ENCODE assay signal across 22 mouse cellular contexts in the genomic region with DNA sequence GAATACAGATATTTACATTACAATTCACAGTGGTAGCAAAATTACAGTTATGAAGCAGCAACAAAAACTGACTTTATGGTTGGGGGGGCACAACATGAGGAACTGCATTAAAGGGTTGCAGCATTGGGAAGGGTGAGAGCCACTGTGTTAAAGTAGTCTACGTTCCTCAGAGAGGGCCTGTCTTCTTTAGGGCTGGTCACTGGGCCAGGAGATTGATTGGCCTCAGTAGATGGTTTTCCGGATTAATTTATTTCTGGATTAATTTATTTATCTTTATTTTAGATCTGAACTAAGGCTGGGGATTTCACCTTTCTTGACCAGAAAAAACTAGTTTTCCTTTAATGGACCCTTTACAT.
DNase-seq lines count a peak whose midpoint lies in the region; ATAC-seq lines count a peak whose summit lies in the region.
"Had no signal": no experiment of that assay in that cellular context is flagged by ENCODE, and none has a peak within 500 bp of the region (broad histone marks: within the 10 kb centered on the region; RNA-seq: fewer than 3 reads in every experiment).

No protein-coding gene starts in this region.

- peaks cover 32% of the 10 kb centered on the region for H3K4me1 ChIP-seq in forebrain, embryonic 10.5 days
- peaks cover 12% of the 10 kb centered on the region; the same call in 1 of the 2 replicates for H3K4me1 ChIP-seq in forebrain, embryonic 15.5 days
- H3K4me1 ChIP-seq in hindbrain, embryonic 14.5 days (replicated peaks; ENCODE audit: control insufficient read depth, insufficient read depth, low read length), result peaks cover 5% of the 10 kb centered on the region
- H3K4me1 ChIP-seq in hindbrain, embryonic 16.5 days (ENCODE audit: control insufficient read depth, insufficient read depth, low read depth, low read length), result peaks cover 5% of the 10 kb centered on the region
- H3K4me1 ChIP-seq in midbrain, embryonic 13.5 days (replicated peaks), result peaks cover 22% of the 10 kb centered on the region
- peaks cover 3% of the 10 kb centered on the region; the same call in 1 of the 2 replicates for H3K4me1 ChIP-seq in midbrain, embryonic 14.5 days (ENCODE audit: control insufficient read depth, insufficient read depth, low read length)
- peaks cover 24% of the 10 kb centered on the region for H3K4me1 ChIP-seq in neural tube, embryonic 15.5 days

- H3K27me3 ChIP-seq in forebrain, embryonic 10.5 days (ENCODE audit: poor library complexity, severe bottlenecking), result peaks cover 45% of the 10 kb centered on the region
- no peaks in the 10 kb centered on the region for H3K27me3 ChIP-seq in forebrain, embryonic 15.5 days
- H3K27me3 ChIP-seq in hindbrain, embryonic 14.5 days (ENCODE audit: control insufficient read depth, insufficient read depth, low read length), result no peaks in the 10 kb centered on the region
- H3K27me3 ChIP-seq in hindbrain, embryonic 16.5 days (replicated peaks; ENCODE audit: control insufficient read depth, insufficient read depth, low read length), result no peaks in the 10 kb centered on the region
- peaks cover 10% of the 10 kb centered on the region; the same call in 1 of the 2 replicates for H3K27me3 ChIP-seq in midbrain, embryonic 13.5 days
- H3K27me3 ChIP-seq in midbrain, embryonic 14.5 days (ENCODE audit: control insufficient read depth, insufficient read depth, low read length), result no peaks in the 10 kb centered on the region
- H3K27me3 ChIP-seq in neural tube, embryonic 15.5 days (replicated peaks), result no peaks in the 10 kb centered on the region
- H3K27me3 ChIP-seq: heart, embryonic 12.5 days had no signal

- H3K9me3 ChIP-seq in forebrain, embryonic 10.5 days, result no peaks in the 10 kb centered on the region
- H3K9me3 ChIP-seq in forebrain, embryonic 15.5 days, result no peaks in the 10 kb centered on the region
- H3K9me3 ChIP-seq in hindbrain, embryonic 14.5 days (ENCODE audit: control insufficient read depth, low read length), result no peaks in the 10 kb centered on the region
- no peaks in the 10 kb centered on the region for H3K9me3 ChIP-seq in hindbrain, embryonic 16.5 days (ENCODE audit: control insufficient read depth, low read length)
- no peaks in the 10 kb centered on the region for H3K9me3 ChIP-seq in midbrain, embryonic 13.5 days
- H3K9me3 ChIP-seq in midbrain, embryonic 14.5 days (ENCODE audit: control insufficient read depth, low read length), result no peaks in the 10 kb centered on the region
- no peaks in the 10 kb centered on the region for H3K9me3 ChIP-seq in neural tube, embryonic 15.5 days (replicated peaks)
- H3K9me3 ChIP-seq: G1E; heart, embryonic 12.5 days; midbrain, embryonic 10.5 days had no signal

- no peak overlapping the region for H3K27ac ChIP-seq in forebrain, embryonic 10.5 days
- H3K27ac ChIP-seq in forebrain, embryonic 15.5 days (replicated peaks), result no peak overlapping the region
- H3K27ac ChIP-seq in hindbrain, embryonic 14.5 days, result no peak overlapping the region
- H3K27ac ChIP-seq in hindbrain, embryonic 16.5 days (ENCODE audit: low read depth, low read length), result no peak overlapping the region
- no peak overlapping the region for H3K27ac ChIP-seq in midbrain, embryonic 13.5 days
- H3K27ac ChIP-seq in midbrain, embryonic 14.5 days (replicated peaks; ENCODE audit: low read depth, low read length), result no peak overlapping the region
- H3K27ac ChIP-seq in neural tube, embryonic 15.5 days (replicated peaks), result no peak overlapping the region
- H3K27ac ChIP-seq: liver, embryonic 14.5 days; midbrain, embryonic 10.5 days had no signal

- peak overlapping the region; percentile 24; the same call in 1 of the 2 replicates for H3K4me3 ChIP-seq in forebrain, embryonic 10.5 days
- no peak overlapping the region for H3K4me3 ChIP-seq in forebrain, embryonic 15.5 days
- no peak overlapping the region for H3K4me3 ChIP-seq in hindbrain, embryonic 14.5 days (replicated peaks; ENCODE audit: low read length)
- no peak overlapping the region for H3K4me3 ChIP-seq in hindbrain, embryonic 16.5 days (ENCODE audit: low read length)
- no peak overlapping the region for H3K4me3 ChIP-seq in midbrain, embryonic 13.5 days (replicated peaks)
- H3K4me3 ChIP-seq in midbrain, embryonic 14.5 days (replicated peaks; ENCODE audit: low read depth, low read length), result no peak overlapping the region
- H3K4me3 ChIP-seq in neural tube, embryonic 15.5 days (replicated peaks), result no peak overlapping the region
- H3K4me3 ChIP-seq: heart, adult 2 months; heart, embryonic 12.5 days had no signal

- H3K36me3 ChIP-seq in forebrain, embryonic 10.5 days (replicated peaks), result no peaks in the 10 kb centered on the region
- H3K36me3 ChIP-seq in forebrain, embryonic 15.5 days, result no peaks in the 10 kb centered on the region
- no peaks in the 10 kb centered on the region for H3K36me3 ChIP-seq in hindbrain, embryonic 14.5 days (replicated peaks; ENCODE audit: control insufficient read depth, insufficient read depth)
- H3K36me3 ChIP-seq in hindbrain, embryonic 16.5 days (ENCODE audit: control insufficient read depth, insufficient read depth, low read length), result no peaks in the 10 kb centered on the region
- H3K36me3 ChIP-seq in midbrain, embryonic 13.5 days, result no peaks in the 10 kb centered on the region
- no peaks in the 10 kb centered on the region for H3K36me3 ChIP-seq in midbrain, embryonic 14.5 days (ENCODE audit: control insufficient read depth, insufficient read depth, low read length)
- no peaks in the 10 kb centered on the region for H3K36me3 ChIP-seq in neural tube, embryonic 15.5 days
- H3K36me3 ChIP-seq: G1E; heart, embryonic 12.5 days; midbrain, embryonic 10.5 days had no signal

- ATAC-seq in forebrain, embryonic 15.5 days (replicated peaks), result no peak
- ATAC-seq in hindbrain, embryonic 14.5 days (ENCODE audit: low FRiP score), result no peak
- ATAC-seq in hindbrain, embryonic 16.5 days, result no peak
- 0 out of 2 replicates have a peak, but pooled peaks have one; percentile 40 for ATAC-seq in midbrain, embryonic 13.5 days
- ATAC-seq in midbrain, embryonic 14.5 days (ENCODE audit: low FRiP score, low TSS enrichment), result no peak
- ATAC-seq in neural tube, embryonic 15.5 days (ENCODE audit: low FRiP score), result no peak
- no peak for ATAC-seq in frontal cortex, adult (ENCODE audit: low TSS enrichment)
- ATAC-seq: Patski had no signal

- no peak overlapping the region for H3K9ac ChIP-seq in forebrain, embryonic 15.5 days (replicated peaks)
- H3K9ac ChIP-seq in hindbrain, embryonic 14.5 days, result no peak overlapping the region
- no peak overlapping the region for H3K9ac ChIP-seq in hindbrain, embryonic 16.5 days (ENCODE audit: low read depth, low read length)
- H3K9ac ChIP-seq in midbrain, embryonic 13.5 days (replicated peaks), result no peak overlapping the region
- no peak overlapping the region for H3K9ac ChIP-seq in midbrain, embryonic 14.5 days (replicated peaks; ENCODE audit: low read length)
- no peak overlapping the region for H3K9ac ChIP-seq in neural tube, embryonic 15.5 days (replicated peaks)
- H3K9ac ChIP-seq: heart, embryonic 12.5 days; liver, embryonic 14.5 days had no signal

- DNase-seq in forebrain, embryonic 10.5 days (ENCODE audit: extremely low spot score, low spot score), result no peak
- DNase-seq in hindbrain, embryonic 14.5 days (ENCODE audit: low spot score), result no peak
- DNase-seq in midbrain, embryonic 14.5 days, result no peak
- DNase-seq: adrenal gland, postnatal 10 days; cerebellum, adult 8-10 months; cerebellum, postnatal 25 days; heart, adult 2 months; heart, postnatal 4 days; layer of hippocampus, adult 9-11 months; liver; lung, adult 2 months; right cerebral cortex, postnatal 14 days had no signal

- 42% methylated on average over 2 of the region's 2 CpGs for WGBS in forebrain, embryonic 10.5 days
- 25% methylated on average over 2 of the region's 2 CpGs for WGBS in forebrain, embryonic 15.5 days
- 36% methylated on average over 2 of the region's 2 CpGs for WGBS in hindbrain, embryonic 14.5 days
- WGBS in hindbrain, embryonic 16.5 days, result 24% methylated on average over 2 of the region's 2 CpGs
- WGBS in midbrain, embryonic 13.5 days, result 34% methylated on average over 2 of the region's 2 CpGs
- WGBS in midbrain, embryonic 14.5 days, result 42% methylated on average over 2 of the region's 2 CpGs
- WGBS in neural tube, embryonic 15.5 days, result 36% methylated on average over 2 of the region's 2 CpGs

- H3K4me2 ChIP-seq in forebrain, embryonic 15.5 days (replicated peaks), result no peak overlapping the region
- peak overlapping the region; percentile 21; the same call in 1 of the 2 replicates for H3K4me2 ChIP-seq in hindbrain, embryonic 14.5 days (replicated peaks)
- H3K4me2 ChIP-seq in hindbrain, embryonic 16.5 days (ENCODE audit: low read length), result no peak overlapping the region
- H3K4me2 ChIP-seq in midbrain, embryonic 13.5 days (replicated peaks), result no peak overlapping the region
- no peak overlapping the region for H3K4me2 ChIP-seq in midbrain, embryonic 14.5 days (ENCODE audit: low read length)
- 0 out of 2 replicates have a peak overlapping the region, but pooled peaks have one; percentile 22 for H3K4me2 ChIP-seq in neural tube, embryonic 15.5 days
- H3K4me2 ChIP-seq: heart, embryonic 12.5 days had no signal

Comparison
In these comparisons a context has a peak if more than half of its experiments do, and no peak if none do; other contexts are left out.
1. H3K4me2 ChIP-seq: peak in hindbrain, embryonic 14.5 days (single experiment) and neural tube, embryonic 15.5 days (single experiment); none in forebrain, embryonic 15.5 days (single experiment), hindbrain, embryonic 16.5 days (single experiment), midbrain, embryonic 13.5 days (single experiment) and midbrain, embryonic 14.5 days (single experiment).